ENCODE assay signal across 8 mouse cellular contexts in the genomic region with DNA sequence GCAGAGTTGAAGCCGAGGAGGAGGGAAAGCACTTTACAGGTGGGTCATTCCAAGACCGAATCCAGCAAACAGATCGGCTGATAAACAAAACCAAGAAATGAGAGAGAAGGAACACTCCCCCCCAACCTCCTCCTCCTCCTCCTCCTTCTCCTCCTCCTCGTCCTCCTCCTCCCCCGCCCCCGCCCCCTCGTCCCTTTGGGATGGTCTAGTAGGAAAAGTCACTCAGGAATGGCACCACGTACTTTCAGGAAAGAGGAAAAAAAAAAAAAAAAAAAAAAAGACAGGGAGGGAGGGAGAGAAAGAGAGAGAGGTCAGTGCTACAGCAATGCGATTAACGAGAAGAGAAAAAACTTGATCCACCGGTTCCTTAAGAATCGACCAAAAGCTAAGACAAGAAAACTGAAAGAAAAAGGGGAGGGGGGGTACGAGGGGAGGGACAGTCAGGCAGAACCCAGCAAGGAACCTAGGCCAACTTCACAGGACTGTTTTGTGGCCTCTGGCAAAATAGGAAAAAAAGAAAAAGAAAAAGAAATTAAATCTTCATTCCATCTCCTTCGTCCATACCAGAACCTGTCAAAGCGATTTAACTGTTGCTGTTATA. TPM values are rescaled to one million over a fixed set of nuclear protein-coding genes. Genes with fewer than 3 reads are reported as not detected.
DNase-seq lines count a peak whose midpoint lies in the region; ATAC-seq and TF ChIP-seq lines count a peak whose summit lies in the region.

No protein-coding gene starts in this region.

- H3K9me3 ChIP-seq in limb, embryonic 14.5 days (ENCODE audit: control insufficient read depth, low read length), result no peaks in the 10 kb centered on the region
- no peaks in the 10 kb centered on the region for H3K9me3 ChIP-seq in stomach, embryonic 14.5 days (ENCODE audit: control insufficient read depth, low read depth, low read length)

- no peak for TF ChIP-seq EP300 in heart, adult 2 months (IDR thresholded peaks at IDR 0.05; ENCODE audit: insufficient read depth, low read depth, low read length)

- peaks cover 2% of the 10 kb centered on the region for H3K4me1 ChIP-seq in heart, adult 2 months (ENCODE audit: control insufficient read depth, insufficient read depth, low read length)
- peaks cover 5% of the 10 kb centered on the region for H3K4me1 ChIP-seq in embryonic fibroblast, embryonic 13.5 days (ENCODE audit: control insufficient read depth, insufficient read depth, low read length)
- 0 out of 2 replicates have a peak, but pooled peaks cover 2% of the 10 kb centered on the region for H3K4me1 ChIP-seq in limb, embryonic 14.5 days (ENCODE audit: control insufficient read depth, insufficient read depth, low read length)
- no peaks in the 10 kb centered on the region for H3K4me1 ChIP-seq in stomach, embryonic 14.5 days (ENCODE audit: control insufficient read depth, insufficient read depth, low read length)

- DNase-seq in heart, adult 2 months, result no peak
- DNase-seq in heart, adult 9 months (ENCODE audit: low spot score in 2 of 2), result no peak
- DNase-seq in CD4-positive helper T cell, adult 2 months (ENCODE audit: low read depth, low spot score), result peak; percentile 43
- DNase-seq in limb, embryonic 14.5 days (ENCODE audit: low spot score), result no peak
- no peak for DNase-seq in cerebellum, adult 9-10 months
- DNase-seq in yolk sac, embryonic 10.5 days (ENCODE audit: low spot score), result no peak

- H3K4me3 ChIP-seq in heart, adult 2 months, result peak overlapping the region; percentile 74
- peak overlapping the region; percentile 99 for H3K4me3 ChIP-seq in embryonic fibroblast, embryonic 13.5 days (ENCODE audit: insufficient read depth, low read length)
- peak overlapping the region; percentile 76 for H3K4me3 ChIP-seq in limb, embryonic 14.5 days (replicated peaks; ENCODE audit: low read length)
- peak overlapping the region; percentile 50 for H3K4me3 ChIP-seq in stomach, embryonic 14.5 days (ENCODE audit: low read depth, low read length)

- H3K27ac ChIP-seq in heart, adult 2 months, result peak overlapping the region; percentile 62
- H3K27ac ChIP-seq in embryonic fibroblast, embryonic 13.5 days (ENCODE audit: insufficient read depth, low read length), result peak overlapping the region; percentile 96
- no peak overlapping the region for H3K27ac ChIP-seq in limb, embryonic 14.5 days (replicated peaks; ENCODE audit: low read depth, low read length)
- peak overlapping the region; percentile 86 for H3K27ac ChIP-seq in stomach, embryonic 14.5 days (ENCODE audit: low read length)

- no peaks in the 10 kb centered on the region for H3K36me3 ChIP-seq in heart, adult 2 months (ENCODE audit: control insufficient read depth, insufficient read depth, low read length)
- no peaks in the 10 kb centered on the region for H3K36me3 ChIP-seq in limb, embryonic 14.5 days (ENCODE audit: control insufficient read depth, insufficient read depth, low read length)
- H3K36me3 ChIP-seq in stomach, embryonic 14.5 days (ENCODE audit: control insufficient read depth, insufficient read depth, low read length), result no peaks in the 10 kb centered on the region

- H3K4me2 ChIP-seq in limb, embryonic 14.5 days (replicated peaks; ENCODE audit: low read depth, low read length, severe bottlenecking), result peak overlapping the region; percentile 49
- peak overlapping the region; percentile 72 for H3K4me2 ChIP-seq in stomach, embryonic 14.5 days (replicated peaks; ENCODE audit: low read depth, low read length)

- H3K27me3 ChIP-seq in heart, adult 2 months (ENCODE audit: control insufficient read depth, insufficient read depth, low read length), result no peaks in the 10 kb centered on the region
- no peaks in the 10 kb centered on the region for H3K27me3 ChIP-seq in limb, embryonic 14.5 days (ENCODE audit: control insufficient read depth, insufficient read depth, low read length)
- no peaks in the 10 kb centered on the region for H3K27me3 ChIP-seq in stomach, embryonic 14.5 days (ENCODE audit: control insufficient read depth, insufficient read depth, low read length)

- H3K9ac ChIP-seq in heart, adult 2 months (ENCODE audit: low read depth, low read length), result peak overlapping the region; percentile 54
- H3K9ac ChIP-seq in limb, embryonic 14.5 days (ENCODE audit: low read depth, low read length, severe bottlenecking), result peak overlapping the region; percentile 49
- no peak overlapping the region for H3K9ac ChIP-seq in stomach, embryonic 14.5 days (replicated peaks; ENCODE audit: low read depth, low read length)

- TF ChIP-seq CTCF in heart, adult 2 months (IDR thresholded peaks at IDR 0.05), result no peak
- no peak for TF ChIP-seq CTCF in embryonic fibroblast, embryonic 13.5 days (IDR thresholded peaks at IDR 0.05; ENCODE audit: borderline replicate concordance, insufficient read depth, low read length)

- ATAC-seq in limb, embryonic 14.5 days (ENCODE audit: low FRiP score, low read depth), result no peak
- ATAC-seq in stomach, embryonic 14.5 days (ENCODE audit: insufficient number of reproducible peaks, insufficient read depth, low FRiP score, low read depth), result peak; percentile 34; the same call in 1 of the 2 replicates

- H3K79me2 ChIP-seq in heart, adult 2 months (replicated peaks; ENCODE audit: control insufficient read depth, insufficient read depth, low read length), result no peaks in the 10 kb centered on the region

- intact Hi-C loops in heart, adult 2 months (cut with DNase I), result loop anchor here (5.0 kb wide), 1 partner anchor 444 kb away; no protein-coding TSS in a partner anchor

- TF ChIP-seq POLR2A in heart, adult 2 months (IDR thresholded peaks at IDR 0.05; ENCODE audit: insufficient read depth, low read depth, low read length), result no peak
- peak; percentile 33; the same call in 1 of the 2 replicates for TF ChIP-seq POLR2A in embryonic fibroblast, embryonic 13.5 days (IDR thresholded peaks at IDR 0.05; ENCODE audit: low read depth, low read length)
- no peak for TF ChIP-seq POLR2A in limb, embryonic 14.5 days (IDR thresholded peaks at IDR 0.05; ENCODE audit: borderline replicate concordance, extremely low read depth, insufficient read depth, insufficient read length)

- WGBS in heart, adult 2 months, result under 1% methylated on average over 15 of the region's 15 CpGs
- 4% methylated on average over 15 of the region's 15 CpGs for WGBS in limb, embryonic 14.5 days
- WGBS in stomach, embryonic 14.5 days, result 1% methylated on average over 15 of the region's 15 CpGs

RNA-seq across cellular contexts. Expression of gene Ikzf2, which starts 1.1 kb away (rescaled TPM):
- total RNA-seq in heart, adult 2 months (2021), result 1 to 10 TPM; 6.1 to 7.9 TPM
- 1.8 and 2.5 TPM in 2 replicates for polyA plus RNA-seq in heart, adult 2 months (2012; rRNA removed)
- polyA plus RNA-seq in embryonic fibroblast, embryonic 13.5 days (2011; ENCODE audit: insufficient read length, low read depth, missing spikeins), result 11.1 and 13.0 TPM in 2 replicates
- polyA plus RNA-seq in limb, embryonic 14.5 days (2012; rRNA removed), result 2.2 and 2.6 TPM in 2 replicates
- 4.6 and 4.9 TPM in 2 replicates for polyA plus RNA-seq in limb, embryonic 14.5 days (2014; fragmentation: Nextera tagmentation; extraction: Ambion mirVana)
- 9.7 and 11.1 TPM in 2 replicates for polyA plus RNA-seq in stomach, embryonic 14.5 days (2014; fragmentation: Nextera tagmentation; extraction: Ambion mirVana)
